Mouse (Mus musculus) brown adipose tissue, adult 24 weeks (tissue): ENCODE measurements around the gene Ift81. TPM values are rescaled to one million over a fixed set of nuclear protein-coding genes. Genes with fewer than 3 reads are reported as not detected.
A peak's percentile ranks its signal among the peaks of the same experiment; 100 is the strongest.

Experiments used
- H3K27ac ChIP-seq: fragments of 200-500 bp; replicated peaks from 2 replicates; pipeline ENCODE4 v1.5.1; 2012; ENCODE audit warnings: low read depth, mild to moderate bottlenecking, low read length
- H3K4me1 ChIP-seq: fragments of 200-500 bp; 2 replicates; pipeline ENCODE4 v1.6.1; 2012; ENCODE audit warnings: low read length, mixed read lengths; ENCODE audit not compliant: control insufficient read depth, insufficient read depth, insufficient read length
- H3K4me3 ChIP-seq: fragments of 200-500 bp; 2 replicates; pipeline ENCODE4 v1.5.1; 2012; ENCODE audit warnings: low read depth, mild to moderate bottlenecking, low read length, moderate library complexity; ENCODE audit not compliant: insufficient read depth
- polyA plus RNA-seq: library from polyadenylated mRNA; stranded (reverse); fragments of >200 nt; gene quantifications from 2 replicates; pipeline ENCODE4 v1.2.4, GENCODE M21; 2012; ENCODE audit not compliant: missing spikeins, insufficient read depth, insufficient read length

The Ift81 gene
- polyA plus RNA-seq, 1 experiment: 26.5 TPM

DNA sequence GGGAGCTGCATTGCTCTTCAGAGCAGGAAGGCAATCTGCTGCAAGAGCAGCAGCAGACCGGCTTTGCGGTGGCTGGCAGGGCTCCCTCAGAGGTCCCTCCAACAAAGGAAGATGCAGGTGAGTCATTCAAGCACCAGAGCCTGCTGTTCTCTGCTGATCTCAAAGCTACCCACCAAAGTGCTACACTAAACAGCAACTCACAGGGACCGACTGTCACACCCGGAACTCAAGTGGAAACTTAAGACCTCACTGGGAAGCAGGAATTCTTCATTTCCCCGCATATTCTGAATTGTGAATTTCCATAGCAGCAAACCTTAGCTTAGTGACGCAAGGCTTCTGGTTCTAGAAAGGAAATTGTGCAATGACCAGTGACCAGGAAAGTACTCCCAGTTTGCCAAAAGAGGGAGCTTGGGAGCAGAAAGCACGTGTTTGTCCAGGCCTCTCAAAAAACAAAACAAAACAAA lies 67.0 kb downstream of the Ift81 start:
- Histone ChIP-seq H3K4me3 (no peak overlapping the region), H3K27ac (0 out of 2 replicates have a peak overlapping the region, but pooled peaks have one; percentile 28), H3K4me1 (peaks cover 13% of the 10 kb centered on the region)

DNA sequence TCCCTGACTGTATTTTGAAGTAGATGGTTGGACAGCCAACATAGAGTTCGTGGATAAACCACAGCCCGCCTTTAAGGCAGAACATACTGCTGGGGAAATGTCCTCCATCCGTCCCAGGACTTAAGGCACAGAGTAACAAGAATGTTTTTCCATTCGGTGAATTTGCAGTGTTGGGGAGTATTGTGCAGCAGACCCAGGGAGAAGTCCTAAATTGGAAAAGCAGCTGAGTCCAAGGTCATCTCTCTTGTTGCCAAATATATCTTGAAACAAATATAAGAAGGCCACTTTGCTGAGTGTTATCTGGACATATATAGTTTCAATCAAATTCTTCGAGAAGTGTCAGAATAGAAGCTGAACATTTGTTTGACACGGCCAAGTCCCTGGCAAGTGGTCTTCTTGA lies 70.9 kb downstream of the Ift81 start:
- H3K27ac ChIP-seq: peak overlapping the region; percentile 26; the same call in 1 of the 2 replicates
- no peak overlapping the region for H3K4me3 ChIP-seq
- peaks cover 8% of the 10 kb centered on the region for H3K4me1 ChIP-seq

- Histone ChIP-seq H3K4me1 (0 out of 2 replicates have a peak, but pooled peaks cover 2% of the 10 kb centered on the region), H3K27ac (no peak overlapping the region), H3K4me3 (no peak overlapping the region)
These were observed 72.4 kb downstream of the Ift81 start for GRCm38 (mm10) chr5:122541871-122542270.

- Histone ChIP-seq H3K4me1 (peaks cover 3% of the 10 kb centered on the region; the same call in 1 of the 2 replicates), H3K4me3 (no peak overlapping the region), H3K27ac (no peak overlapping the region)
These were observed 76.2 kb downstream of the Ift81 start for GRCm38 (mm10) chr5:122538077-122538476.

GRCm38 (mm10) chr5:122537654-122538053 lies 76.7 kb downstream of the Ift81 start:
- H3K4me3 ChIP-seq: no peak overlapping the region
- H3K4me1 ChIP-seq: peaks cover 3% of the 10 kb centered on the region; the same call in 1 of the 2 replicates
- H3K27ac ChIP-seq: no peak overlapping the region

- peaks cover 11% of the 10 kb centered on the region for H3K4me1 ChIP-seq
- no peak overlapping the region for H3K4me3 ChIP-seq
- no peak overlapping the region for H3K27ac ChIP-seq
These were observed 80.4 kb downstream of the Ift81 start for GRCm38 (mm10) chr5:122533884-122534283.

DNA sequence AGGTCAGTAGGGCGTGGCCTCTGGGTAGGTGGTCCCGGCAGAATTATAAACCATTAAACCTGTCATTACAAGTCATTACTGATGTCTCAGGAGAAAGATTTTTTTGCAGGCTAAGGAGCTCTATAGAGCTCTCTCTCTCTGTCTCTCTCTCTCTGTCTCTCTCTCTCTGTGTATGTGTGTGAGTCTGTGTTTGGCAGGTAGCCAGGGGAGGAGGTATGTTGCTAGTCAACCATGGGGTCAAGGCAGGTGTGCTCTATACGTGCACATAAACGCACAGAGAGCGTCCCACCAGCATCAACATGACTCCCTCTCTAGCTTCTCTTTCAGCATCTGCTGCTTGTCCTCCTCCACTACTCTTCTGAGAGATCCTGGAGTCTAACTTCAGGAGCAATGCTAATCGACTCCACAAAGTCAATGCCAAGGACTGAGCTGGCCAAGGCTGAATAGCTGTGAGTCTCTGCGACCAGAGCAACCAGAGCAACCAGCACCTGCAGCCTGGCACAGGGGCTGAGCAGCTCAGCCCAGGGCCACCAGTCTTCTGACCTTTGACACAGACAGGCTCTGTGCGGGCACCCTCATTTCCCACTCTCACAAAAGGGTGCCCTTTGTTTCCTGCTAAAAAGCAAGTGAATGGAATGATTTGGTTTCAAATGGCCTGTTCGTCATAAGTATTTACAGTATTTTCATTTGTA lies 84.3 kb downstream of the Ift81 start:
- Histone ChIP-seq H3K27ac (peak overlapping the region; percentile 13; the same call in 1 of the 2 replicates), H3K4me1 (peaks cover 39% of the 10 kb centered on the region)

GRCm38 (mm10) chr5:122529316-122529715 lies 85.0 kb downstream of the Ift81 start:
- Histone ChIP-seq H3K4me1 (peaks cover 43% of the 10 kb centered on the region), H3K27ac (peak overlapping the region; percentile 87), H3K4me3 (no peak overlapping the region)

More for the DNA sequence above, 84.3 kb downstream of the Ift81 start:
- no peak overlapping the region for H3K4me3 ChIP-seq

DNA sequence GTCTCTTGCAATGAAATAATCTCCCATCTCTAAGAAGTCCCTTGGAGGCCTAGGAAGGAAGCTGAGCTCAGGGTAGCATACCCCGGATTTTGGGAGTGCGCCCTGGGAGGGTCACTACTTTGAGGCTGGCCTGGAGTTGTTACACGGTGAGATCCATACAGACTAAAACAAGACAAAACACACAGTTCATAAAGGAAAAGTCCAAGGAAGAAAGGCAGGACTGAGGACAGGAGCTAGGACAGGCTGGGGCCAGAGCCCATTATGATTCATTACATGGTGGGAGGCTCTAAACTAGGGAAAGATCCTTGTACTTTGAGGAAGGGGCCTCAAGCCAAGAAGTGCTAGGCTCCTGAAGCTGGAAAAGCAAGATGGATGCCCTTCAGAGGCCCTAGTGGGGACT lies 85.7 kb downstream of the Ift81 start:
- Histone ChIP-seq H3K4me3 (no peak overlapping the region), H3K4me1 (peaks cover 40% of the 10 kb centered on the region), H3K27ac (peak overlapping the region; percentile 87)

DNA sequence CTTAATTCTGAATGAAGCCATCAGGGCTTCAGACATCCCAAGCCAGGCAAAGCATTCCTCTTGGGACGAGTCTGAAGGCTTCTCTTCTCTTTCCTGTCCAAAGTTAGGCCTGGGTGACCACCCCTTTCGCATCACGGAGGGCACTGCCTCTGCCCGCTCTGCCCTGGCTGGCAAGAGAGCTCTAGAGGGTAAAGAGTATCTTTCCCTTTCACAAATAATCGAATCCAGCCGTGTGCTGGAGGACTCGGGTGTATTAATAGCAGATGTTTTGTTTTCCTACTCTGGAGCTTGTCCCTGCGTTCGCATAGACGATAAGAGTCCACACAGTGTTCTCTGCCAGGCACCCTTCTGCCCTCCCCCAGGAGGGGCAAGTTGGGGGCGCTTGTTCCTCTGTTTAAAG lies 86.6 kb downstream of the Ift81 start:
- peaks cover 40% of the 10 kb centered on the region for H3K4me1 ChIP-seq
- no peak overlapping the region for H3K4me3 ChIP-seq
- H3K27ac ChIP-seq: peak overlapping the region; percentile 87

GRCm38 (mm10) chr5:122526878-122527730 lies 87.2 kb downstream of the Ift81 start:
- H3K4me3 ChIP-seq: no peak overlapping the region
- peak overlapping the region; percentile 87 for H3K27ac ChIP-seq
- peaks cover 40% of the 10 kb centered on the region for H3K4me1 ChIP-seq

DNA sequence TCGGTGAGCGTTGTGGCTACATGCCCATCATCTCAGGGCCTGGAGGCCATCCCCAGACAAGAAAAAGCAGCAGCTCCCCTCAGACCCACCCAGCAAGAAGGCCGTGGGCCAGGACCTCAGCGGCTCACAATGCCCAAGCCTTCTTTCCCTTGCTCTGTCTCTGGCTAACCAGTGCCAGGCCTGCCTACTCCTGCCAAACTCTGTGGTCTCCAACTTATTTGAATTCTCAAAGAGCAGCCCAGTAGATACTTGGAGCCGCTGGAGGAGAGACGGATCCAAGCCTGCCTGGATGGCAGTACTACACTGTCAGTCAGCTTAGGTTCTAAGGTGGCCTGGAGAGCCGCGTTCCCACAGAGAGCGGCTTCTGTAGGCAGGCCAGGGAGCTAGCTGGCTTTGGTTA lies 87.9 kb downstream of the Ift81 start:
- Histone ChIP-seq H3K4me1 (peaks cover 40% of the 10 kb centered on the region), H3K27ac (peak overlapping the region; percentile 79), H3K4me3 (no peak overlapping the region)

- H3K27ac ChIP-seq: peak overlapping the region; percentile 79
- H3K4me3 ChIP-seq: no peak overlapping the region
- H3K4me1 ChIP-seq: peaks cover 40% of the 10 kb centered on the region
These were observed 88.9 kb downstream of the Ift81 start for GRCm38 (mm10) chr5:122525238-122525931.

- Histone ChIP-seq H3K4me3 (no peak overlapping the region), H3K27ac (peak overlapping the region; percentile 29), H3K4me1 (peaks cover 35% of the 10 kb centered on the region)
These were observed 89.5 kb downstream of the Ift81 start for GRCm38 (mm10) chr5:122524854-122525237.

GRCm38 (mm10) chr5:122524244-122524643 lies 90.1 kb downstream of the Ift81 start:
- no peak overlapping the region for H3K4me3 ChIP-seq
- H3K27ac ChIP-seq: no peak overlapping the region
- peaks cover 35% of the 10 kb centered on the region for H3K4me1 ChIP-seq
